Mouse (Mus musculus) kidney, adult 2 months (tissue): Measurements from ENCODE around the gene Acacb.

ENCODE experiments used
- CTCF ChIP-seq: fragments of 200-500 bp; conservative IDR thresholded peaks from 2 replicates; pipeline ENCODE4 v1.5.1; 2011; ENCODE audit warnings: low read depth, mild to moderate bottlenecking, control low read depth, low read length, moderate library complexity, mixed read lengths; ENCODE audit not compliant: insufficient read depth, insufficient read length
- POLR2A ChIP-seq: fragments of 200-500 bp; IDR thresholded peaks from one replicate; pipeline ENCODE4 v1.6.1; 2011; ENCODE audit warnings: low read depth, low read length, control low read depth

DNA sequence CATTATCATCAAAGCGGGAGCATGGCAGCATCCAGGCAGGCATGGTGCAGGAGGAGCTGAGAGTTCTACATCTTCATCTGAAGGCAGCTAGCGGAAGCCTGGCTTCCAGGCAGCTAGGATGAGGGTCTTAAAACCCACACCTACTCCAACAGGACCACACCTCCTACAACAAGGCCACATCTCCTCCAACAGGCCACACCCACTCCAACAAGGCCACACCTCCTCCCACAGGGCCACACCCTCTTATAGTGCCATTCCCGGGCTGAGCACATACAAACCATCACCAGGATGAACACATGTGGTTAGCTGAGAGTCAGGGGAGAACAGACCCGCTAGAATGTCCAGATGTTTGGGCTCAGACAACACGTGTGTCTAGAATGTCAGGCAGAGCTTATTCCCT is 82.6 kb downstream of the Acacb start:
- no peak for TF ChIP-seq POLR2A
- TF ChIP-seq CTCF, result no peak
